Comparison of ENCODE assay signal across 12 mouse cellular contexts in genomic region chr4:102979385-102979784, GRCm38 (mm10). TPM values are rescaled to one million over a fixed set of nuclear protein-coding genes. Genes with fewer than 3 reads are reported as not detected.
DNase-seq lines count a peak whose midpoint lies in the region; ATAC-seq lines count a peak whose summit lies in the region.
"Had no signal": no experiment of that assay in that cellular context is flagged by ENCODE, and none has a peak within 500 bp of the region (broad histone marks: within the 10 kb centered on the region; RNA-seq: fewer than 3 reads in every experiment).

No protein-coding gene starts in this region.

- H3K4me1 ChIP-seq in forebrain, embryonic 13.5 days, result peaks cover 23% of the 10 kb centered on the region
- peaks cover 15% of the 10 kb centered on the region for H3K4me1 ChIP-seq in forebrain, embryonic 11.5 days (replicated peaks; ENCODE audit: control insufficient read depth, insufficient read depth, low read length)
- peaks cover 9% of the 10 kb centered on the region for H3K4me1 ChIP-seq in lung, embryonic 16.5 days (replicated peaks; ENCODE audit: control insufficient read depth, insufficient read depth, low read length)
- peaks cover 15% of the 10 kb centered on the region for H3K4me1 ChIP-seq in limb, embryonic 12.5 days (replicated peaks)

- no peaks in the 10 kb centered on the region for H3K9me3 ChIP-seq in forebrain, embryonic 13.5 days (replicated peaks)
- H3K9me3 ChIP-seq in forebrain, embryonic 11.5 days (ENCODE audit: control insufficient read depth, low read length), result no peaks in the 10 kb centered on the region
- peaks cover 3% of the 10 kb centered on the region; the same call in 1 of the 2 replicates for H3K9me3 ChIP-seq in lung, embryonic 16.5 days (ENCODE audit: control insufficient read depth, low read length)
- no peaks in the 10 kb centered on the region for H3K9me3 ChIP-seq in limb, embryonic 12.5 days

- intact Hi-C loops in left cerebral cortex, postnatal 14 days (cut with DNase I), result no loop called here

- no peak overlapping the region for H3K4me3 ChIP-seq in forebrain, embryonic 13.5 days
- H3K4me3 ChIP-seq in forebrain, embryonic 11.5 days (ENCODE audit: low read depth, low read length), result no peak overlapping the region
- H3K4me3 ChIP-seq in lung, embryonic 16.5 days (ENCODE audit: low read length), result no peak overlapping the region
- no peak overlapping the region for H3K4me3 ChIP-seq in limb, embryonic 12.5 days (replicated peaks)

- H3K27ac ChIP-seq in forebrain, embryonic 13.5 days, result no peak overlapping the region
- H3K27ac ChIP-seq in forebrain, embryonic 11.5 days (ENCODE audit: low read depth, low read length), result no peak overlapping the region
- no peak overlapping the region for H3K27ac ChIP-seq in lung, embryonic 16.5 days (ENCODE audit: low read length)
- no peak overlapping the region for H3K27ac ChIP-seq in limb, embryonic 12.5 days

- H3K4me2 ChIP-seq in forebrain, embryonic 13.5 days, result peak overlapping the region; percentile 54; the same call in 1 of the 2 replicates
- no peak overlapping the region for H3K4me2 ChIP-seq in forebrain, embryonic 11.5 days (ENCODE audit: low read depth, low read length, severe bottlenecking)
- H3K4me2 ChIP-seq in lung, embryonic 16.5 days (ENCODE audit: low read depth, low read length), result peak overlapping the region; percentile 60; the same call in 1 of the 2 replicates
- H3K4me2 ChIP-seq in limb, embryonic 12.5 days, result peak overlapping the region; percentile 81; the same call in 1 of the 2 replicates

- H3K27me3 ChIP-seq in forebrain, embryonic 13.5 days, result peaks cover 52% of the 10 kb centered on the region
- peaks cover 28% of the 10 kb centered on the region for H3K27me3 ChIP-seq in forebrain, embryonic 11.5 days (ENCODE audit: control insufficient read depth, insufficient read depth, low read length)
- H3K27me3 ChIP-seq in lung, embryonic 16.5 days (ENCODE audit: control insufficient read depth, insufficient read depth, low read depth, low read length), result peaks cover 8% of the 10 kb centered on the region
- peaks cover 27% of the 10 kb centered on the region for H3K27me3 ChIP-seq in limb, embryonic 12.5 days
- H3K27me3 ChIP-seq in splenic B cell, adult 2 months (ENCODE audit: control insufficient read depth, insufficient read depth, low read length, poor library complexity, severe bottlenecking), result no peaks in the 10 kb centered on the region

- ATAC-seq in forebrain, embryonic 13.5 days, result no peak
- no peak for ATAC-seq in forebrain, embryonic 11.5 days (replicated peaks; ENCODE audit: low FRiP score)
- ATAC-seq in lung, embryonic 16.5 days (ENCODE audit: low read depth), result no peak
- ATAC-seq in limb, embryonic 12.5 days (ENCODE audit: insufficient number of reproducible peaks, insufficient read depth, low FRiP score, low TSS enrichment, low read depth), result no peak

- no peaks in the 10 kb centered on the region for H3K36me3 ChIP-seq in forebrain, embryonic 13.5 days (ENCODE audit: poor library complexity, severe bottlenecking)
- no peaks in the 10 kb centered on the region for H3K36me3 ChIP-seq in forebrain, embryonic 11.5 days (ENCODE audit: control insufficient read depth, insufficient read depth, low read length)
- H3K36me3 ChIP-seq in lung, embryonic 16.5 days (ENCODE audit: control insufficient read depth, insufficient read depth, low read length), result no peaks in the 10 kb centered on the region
- H3K36me3 ChIP-seq in limb, embryonic 12.5 days, result no peaks in the 10 kb centered on the region
- no peaks in the 10 kb centered on the region for H3K36me3 ChIP-seq in splenic B cell, adult 2 months (ENCODE audit: control insufficient read depth, insufficient read depth, low read length, poor library complexity, severe bottlenecking)

- no peak for DNase-seq in forebrain, embryonic 11.5 days (ENCODE audit: low spot score)
- no peak for DNase-seq in lung, postnatal 14 days
- peak; percentile 22 for DNase-seq in splenic B cell, adult 2 months (ENCODE audit: low read depth, low spot score)
- DNase-seq in frontal cortex, postnatal 14 days (ENCODE audit: low spot score in 2 of 2), result no peak
- no peak for DNase-seq in left cerebral cortex, postnatal 14 days (ENCODE audit: low spot score in 2 of 2)
- DNase-seq: cerebellum, postnatal 25 days; thymus, adult 2 months had no signal

- 59% methylated on average over 5 of the region's 5 CpGs for WGBS in forebrain, embryonic 13.5 days
- 62% methylated on average over 5 of the region's 5 CpGs for WGBS in forebrain, embryonic 11.5 days
- WGBS in lung, embryonic 16.5 days, result 55% methylated on average over 5 of the region's 5 CpGs
- WGBS in limb, embryonic 12.5 days, result 61% methylated on average over 5 of the region's 5 CpGs

- H3K9ac ChIP-seq in forebrain, embryonic 13.5 days, result no peak overlapping the region
- H3K9ac ChIP-seq in forebrain, embryonic 11.5 days (ENCODE audit: low read length), result no peak overlapping the region
- H3K9ac ChIP-seq in lung, embryonic 16.5 days (ENCODE audit: low read length), result no peak overlapping the region
- H3K9ac ChIP-seq in limb, embryonic 12.5 days (replicated peaks), result no peak overlapping the region

RNA-seq across cellular contexts. Expression of gene Tctex1d1, which starts 1.0 kb away (rescaled TPM):
- polyA plus RNA-seq in forebrain, embryonic 13.5 days (2015; fragmentation: Nextera tagmentation; extraction: Ambion mirVana), result 0.56 and 1.9 TPM in 2 replicates
- 0.60 TPM in 1 of 2 replicates, not detected in the other for polyA plus RNA-seq in forebrain, embryonic 11.5 days (2014; fragmentation: Nextera tagmentation; extraction: Ambion mirVana)
- polyA plus RNA-seq in lung, embryonic 16.5 days (2015; fragmentation: Nextera tagmentation; extraction: Ambion mirVana), result 0.80 and 0.96 TPM in 2 replicates
- polyA plus RNA-seq in limb, embryonic 12.5 days (2016; fragmentation: Nextera tagmentation; extraction: Ambion mirVana), result 0.28 and 0.80 TPM in 2 replicates
- total RNA-seq in left cerebral cortex, postnatal 14 days (2021), result under 1 TPM; 0.66 to 0.72 TPM
- total RNA-seq: gastrocnemius, adult 18-20 months; neutrophil, adult 5-6 weeks had no signal

RNA-seq across cellular contexts. Expression of gene Insl5, which starts 47.3 kb away (rescaled TPM):
- 0.43 TPM in 1 of 2 replicates, not detected in the other for polyA plus RNA-seq in forebrain, embryonic 13.5 days (2015; fragmentation: Nextera tagmentation; extraction: Ambion mirVana)
- not detected in 2 replicates for polyA plus RNA-seq in forebrain, embryonic 11.5 days (2014; fragmentation: Nextera tagmentation; extraction: Ambion mirVana)
- polyA plus RNA-seq in lung, embryonic 16.5 days (2015; fragmentation: Nextera tagmentation; extraction: Ambion mirVana), result not detected in 2 replicates
- not detected in 2 replicates for polyA plus RNA-seq in limb, embryonic 12.5 days (2016; fragmentation: Nextera tagmentation; extraction: Ambion mirVana)
- 1 to 10 TPM in 1 of 2 experiments, under 1 TPM in 1; 0.63 to 1.1 TPM for total RNA-seq in left cerebral cortex, postnatal 14 days (2021)
- total RNA-seq: gastrocnemius, adult 18-20 months; neutrophil, adult 5-6 weeks had no signal
